Mouse (Mus musculus) lung, postnatal 0 days (tissue): ENCODE data around the gene Ccdc47.

Source experiments
- CTCF ChIP-seq: IDR thresholded peaks from 2 replicates; pipeline ENCODE4 v1.5.1; 2016; ENCODE audit warnings: antibody characterized with exemption, mild to moderate bottlenecking
- EP300 ChIP-seq: IDR thresholded peaks from 2 replicates; pipeline ENCODE4 v1.6.1; 2016; ENCODE audit warnings: antibody characterized with exemption, mild to moderate bottlenecking, control low read depth

DNA sequence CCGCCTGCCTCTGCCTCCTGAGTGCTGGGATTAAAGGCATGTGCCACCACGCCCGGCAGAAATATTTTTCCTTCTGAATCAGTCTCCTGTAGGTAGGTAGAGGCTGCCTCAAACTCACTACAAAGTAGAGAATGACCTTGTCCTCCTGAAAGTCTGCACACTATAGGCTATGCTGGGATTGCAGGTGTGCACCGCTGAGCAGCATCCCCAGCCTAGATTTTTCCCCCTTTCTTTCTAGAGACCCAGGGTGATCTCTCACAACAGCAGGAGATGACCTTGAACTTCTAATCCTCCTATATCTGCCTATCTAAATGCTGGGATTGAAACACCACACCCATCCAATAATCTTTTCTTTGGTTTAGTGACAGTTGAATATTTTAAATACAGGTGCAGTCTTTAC lies 28.8 kb downstream of the Ccdc47 start:
- TF ChIP-seq CTCF (no peak), EP300 (no peak)
